ENCODE assay signal across 8 mouse cellular contexts in the genomic region with DNA sequence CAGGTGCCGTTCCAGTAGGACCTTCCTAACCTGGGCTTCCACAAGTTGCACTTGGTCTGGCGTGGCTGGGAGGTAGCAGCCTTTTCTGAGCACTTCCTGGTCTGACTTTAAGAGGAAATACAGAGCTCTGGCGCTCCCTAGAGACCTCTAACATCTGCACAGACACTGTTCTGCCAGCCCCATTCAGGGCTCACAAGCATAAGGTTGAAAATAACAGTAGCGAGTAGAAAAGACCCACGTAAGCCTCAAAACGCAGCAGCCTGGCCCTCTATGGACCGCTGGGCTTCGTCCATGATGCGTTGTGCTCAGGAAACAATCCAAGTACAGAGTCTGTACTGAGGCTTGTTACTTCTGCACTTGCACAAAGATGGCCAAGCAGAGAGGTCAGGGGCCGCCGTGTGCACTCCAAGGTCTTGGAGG. TPM values are rescaled to one million over a fixed set of nuclear protein-coding genes. Genes with fewer than 3 reads are reported as not detected.
DNase-seq lines count a peak whose midpoint lies in the region; ATAC-seq and TF ChIP-seq lines count a peak whose summit lies in the region.

No protein-coding gene starts in this region.

- H3K9me3 ChIP-seq in intestine, embryonic 15.5 days, result no peaks in the 10 kb centered on the region
- no peaks in the 10 kb centered on the region for H3K9me3 ChIP-seq in lung, embryonic 14.5 days (ENCODE audit: low read depth, low read length)
- H3K9me3 ChIP-seq in forebrain, embryonic 10.5 days, result no peaks in the 10 kb centered on the region

- peak overlapping the region; percentile 34 for H3K4me2 ChIP-seq in intestine, embryonic 15.5 days (replicated peaks)
- H3K4me2 ChIP-seq in lung, embryonic 14.5 days, result 0 out of 2 replicates have a peak overlapping the region, but pooled peaks have one; percentile 12

- H3K4me3 ChIP-seq in intestine, embryonic 15.5 days (replicated peaks), result no peak overlapping the region
- no peak overlapping the region for H3K4me3 ChIP-seq in lung, embryonic 14.5 days (ENCODE audit: low read depth, low read length)
- no peak overlapping the region for H3K4me3 ChIP-seq in forebrain, embryonic 10.5 days

- ATAC-seq in intestine, embryonic 15.5 days, result peak; percentile 84
- ATAC-seq in lung, embryonic 14.5 days (ENCODE audit: insufficient read depth), result peak; percentile 70; the same call in 1 of the 2 replicates

- no peak overlapping the region for H3K9ac ChIP-seq in intestine, embryonic 15.5 days
- H3K9ac ChIP-seq in lung, embryonic 14.5 days, result no peak overlapping the region

- 22% methylated on average over 11 of the region's 11 CpGs for WGBS in intestine, embryonic 15.5 days
- WGBS in lung, embryonic 14.5 days, result 25% methylated on average over 11 of the region's 11 CpGs
- WGBS in forebrain, embryonic 10.5 days, result 32% methylated on average over 11 of the region's 11 CpGs

- no peaks in the 10 kb centered on the region for H3K27me3 ChIP-seq in intestine, embryonic 15.5 days (replicated peaks)
- H3K27me3 ChIP-seq in lung, embryonic 14.5 days (ENCODE audit: insufficient read depth, low read length), result no peaks in the 10 kb centered on the region
- no peaks in the 10 kb centered on the region for H3K27me3 ChIP-seq in splenic B cell, adult 2 months (ENCODE audit: control insufficient read depth, insufficient read depth, low read length, poor library complexity, severe bottlenecking)
- 0 out of 2 replicates have a peak, but pooled peaks cover 3% of the 10 kb centered on the region for H3K27me3 ChIP-seq in forebrain, embryonic 10.5 days (ENCODE audit: poor library complexity, severe bottlenecking)

- peak; percentile 71 to 86 for DNase-seq in adrenal gland, adult (ENCODE audit: inconsistent age in 2 of 2, low spot score in 1 of 2)
- DNase-seq in adrenal gland, adult 8-10 months, result no peak
- peak; percentile 48 for DNase-seq in 3134 (ENCODE audit: extremely low read depth, insufficient read length, low spot score)
- DNase-seq in c-Kit-positive CD71-positive TER-119-positive erythroid progenitor cells, embryonic 14.5 days (ENCODE audit: low spot score), result peak; percentile 62
- DNase-seq in lung, embryonic 14.5 days, result peak; percentile 76
- peak; percentile 86 for DNase-seq in splenic B cell, adult 2 months (ENCODE audit: low read depth, low spot score)
- no peak for DNase-seq in forebrain, embryonic 10.5 days (ENCODE audit: extremely low spot score, low spot score)

- H3K36me3 ChIP-seq in intestine, embryonic 15.5 days, result no peaks in the 10 kb centered on the region
- no peaks in the 10 kb centered on the region for H3K36me3 ChIP-seq in lung, embryonic 14.5 days (ENCODE audit: insufficient read depth)
- H3K36me3 ChIP-seq in splenic B cell, adult 2 months (ENCODE audit: control insufficient read depth, insufficient read depth, low read length, poor library complexity, severe bottlenecking), result no peaks in the 10 kb centered on the region
- H3K36me3 ChIP-seq in forebrain, embryonic 10.5 days (replicated peaks), result no peaks in the 10 kb centered on the region

- peaks cover 5% of the 10 kb centered on the region for H3K4me1 ChIP-seq in intestine, embryonic 15.5 days (replicated peaks)
- no peaks in the 10 kb centered on the region for H3K4me1 ChIP-seq in lung, embryonic 14.5 days (ENCODE audit: insufficient read depth)
- peaks cover 25% of the 10 kb centered on the region for H3K4me1 ChIP-seq in forebrain, embryonic 10.5 days

- no peak overlapping the region for H3K27ac ChIP-seq in intestine, embryonic 15.5 days
- H3K27ac ChIP-seq in lung, embryonic 14.5 days (ENCODE audit: low read depth), result no peak overlapping the region
- H3K27ac ChIP-seq in forebrain, embryonic 10.5 days, result no peak overlapping the region

- TF ChIP-seq CTCF in lung, embryonic 14.5 days (IDR thresholded peaks at IDR 0.05; ENCODE audit: low read depth), result peak; percentile 50

RNA-seq across cellular contexts. Expression of a gene that starts 10.6 kb away (rescaled TPM):
- total RNA-seq in adrenal gland, adult 8-10 months (2022), result 10 to 100 TPM; 57.6 to 89.0 (median 71.0) TPM
- 3.9 and 4.6 TPM in 2 replicates for polyA plus RNA-seq in intestine, embryonic 15.5 days (2015; fragmentation: Nextera tagmentation; extraction: Ambion mirVana)
- 2.0 and 2.3 TPM in 2 replicates for polyA plus RNA-seq in lung, embryonic 14.5 days (2014; fragmentation: Nextera tagmentation; extraction: Ambion mirVana)
- 0.81 and 0.95 TPM in 2 replicates for polyA plus RNA-seq in forebrain, embryonic 10.5 days (2016; fragmentation: Nextera tagmentation; extraction: Ambion mirVana)

Comparison
In these comparisons a context has a peak if more than half of its experiments do, and no peak if none do; other contexts are left out.
1. DNase-seq: peak in adrenal gland, adult (2 of 2), 3134 (single experiment), c-Kit-positive CD71-positive TER-119-positive erythroid progenitor cells, embryonic 14.5 days (single experiment), lung, embryonic 14.5 days (single experiment) and splenic B cell, adult 2 months (single experiment); none in adrenal gland, adult 8-10 months (single experiment) and forebrain, embryonic 10.5 days (single experiment).